Mouse (Mus musculus) G1E (cell line): ENCODE data around the gene Nr1h4. TPM values are rescaled to one million over a fixed set of nuclear protein-coding genes. Genes with fewer than 3 reads are reported as not detected.
A peak's percentile ranks its signal among the peaks of the same experiment; 100 is the strongest.

Source experiments
- ATAC-seq: 2 replicates; pipeline ENCODE4 v1.8.0; 2016; ENCODE audit warnings: mild to moderate bottlenecking; ENCODE audit not compliant: insufficient number of reproducible peaks, poor library complexity, low FRiP score, severe bottlenecking; ENCODE audit errors: extremely low read depth
- DNase-seq: peaks from one replicate; pipeline ENCODE4 v3.0.0; 2012; ENCODE audit warnings: low spot score
- H3K27me3 ChIP-seq: 2 replicates; pipeline ENCODE4 v1.6.1; 2012; ENCODE audit warnings: mild to moderate bottlenecking, low read length, inconsistent platforms; ENCODE audit not compliant: insufficient read depth
- H3K36me3 ChIP-seq: replicated peaks from 2 replicates; pipeline ENCODE3; 2012; ENCODE audit warnings: mild to moderate bottlenecking, inconsistent platforms
- H3K4me1 ChIP-seq: 2 replicates; pipeline ENCODE4 v1.6.1; 2012; ENCODE audit warnings: low read depth, low read length, inconsistent platforms, mixed read lengths; ENCODE audit not compliant: insufficient read depth
- H3K4me3 ChIP-seq: 2 replicates; pipeline ENCODE4 v1.5.1; 2012; ENCODE audit warnings: low read depth, mild to moderate bottlenecking, inconsistent platforms, low read length, moderate library complexity, mixed read lengths
- H3K9me3 ChIP-seq: replicated peaks from 2 replicates; pipeline ENCODE4 v1.6.1; 2012; ENCODE audit warnings: inconsistent platforms
- CTCF ChIP-seq: IDR thresholded peaks from 2 replicates; pipeline ENCODE4 v1.5.1; 2012; ENCODE audit warnings: low read depth, low read length, inconsistent platforms, mixed read lengths
- GATA1 ChIP-seq: IDR thresholded peaks from 2 replicates; pipeline ENCODE4 v1.6.1; 2012; ENCODE audit warnings: borderline replicate concordance, low read length, inconsistent platforms, mixed read lengths
- GATA2 ChIP-seq: IDR thresholded peaks from 2 replicates; pipeline ENCODE4 v1.6.1; 2012; ENCODE audit warnings: low read depth, low read length, inconsistent platforms, borderline replicate concordance
- POLR2AphosphoS5 ChIP-seq: IDR thresholded peaks from 2 replicates; pipeline ENCODE4 v1.6.1; 2012; ENCODE audit warnings: low read depth, low read length, inconsistent platforms; ENCODE audit not compliant: insufficient replicate concordance
- TAL1 ChIP-seq: conservative IDR thresholded peaks from 2 replicates; pipeline ENCODE4 v1.6.1; 2012; ENCODE audit warnings: low read depth, low read length, inconsistent platforms, mixed read lengths
- polyA plus RNA-seq: library from polyadenylated mRNA; stranded (reverse); fragments of >175 nt; gene quantifications from 2 replicates; pipeline ENCODE4 v1.2.3, GENCODE M21; 2012
- total RNA-seq, 2 experiments: library from RNA; stranded (forward) in 1 of 2; stranded (reverse) in 1 of 2; fragments of 200-1000 nt in 1 of 2; fragments of >200 nt in 1 of 2; fragmentation: Nextera tagmentation in 1 of 2; gene quantifications; 2 replicates each; pipeline ENCODE4 v1.2.3; 2014 to 2017

The Nr1h4 gene
- total and polyA plus RNA-seq, 3 experiments, result not detected

GRCm38 (mm10) chr10:89478766-89479165, 54.6 kb downstream of the Nr1h4 start:
- ATAC-seq, result no peak
- no peaks in the 10 kb centered on the region for H3K9me3 ChIP-seq
- H3K4me1 ChIP-seq, result no peaks in the 10 kb centered on the region
- no peak for DNase-seq
- TF ChIP-seq GATA1 (no peak), POLR2AphosphoS5 (no peak), GATA2 (no peak), TAL1 (no peak), CTCF (no peak)
- no peak overlapping the region for H3K4me3 ChIP-seq
- H3K27me3 ChIP-seq, result no peaks in the 10 kb centered on the region
- no peaks in the 10 kb centered on the region for H3K36me3 ChIP-seq

GRCm38 (mm10) chr10:89470596-89471353, 62.6 kb downstream of the Nr1h4 start:
- Histone ChIP-seq H3K36me3 (no peaks in the 10 kb centered on the region), H3K4me1 (no peaks in the 10 kb centered on the region), H3K9me3 (0 out of 2 replicates have a peak, but pooled peaks cover 2% of the 10 kb centered on the region), H3K4me3 (no peak overlapping the region), H3K27me3 (no peaks in the 10 kb centered on the region)
- ATAC-seq (no peak), DNase-seq (no peak)
- TF ChIP-seq GATA1, result no peak
- no peak for TF ChIP-seq CTCF
- no peak for TF ChIP-seq POLR2AphosphoS5
- TF ChIP-seq TAL1, result no peak
- TF ChIP-seq GATA2, result no peak

- TF ChIP-seq GATA1 (no peak), CTCF (no peak), TAL1 (no peak), POLR2AphosphoS5 (no peak), GATA2 (no peak)
- ATAC-seq, result no peak
- H3K36me3 ChIP-seq, result no peaks in the 10 kb centered on the region
- no peak overlapping the region for H3K4me3 ChIP-seq
- DNase-seq, result no peak
- no peaks in the 10 kb centered on the region for H3K4me1 ChIP-seq
- H3K27me3 ChIP-seq, result no peaks in the 10 kb centered on the region
- 0 out of 2 replicates have a peak, but pooled peaks cover under 1% of the 10 kb centered on the region for H3K9me3 ChIP-seq
Observed at GRCm38 (mm10) chr10:89464760-89465405, 68.5 kb downstream of the Nr1h4 start.

- H3K4me3 ChIP-seq, result no peak overlapping the region
- no peaks in the 10 kb centered on the region for H3K36me3 ChIP-seq
- no peak for ATAC-seq
- no peaks in the 10 kb centered on the region for H3K27me3 ChIP-seq
- no peak for TF ChIP-seq CTCF
- no peak for TF ChIP-seq POLR2AphosphoS5
- TF ChIP-seq GATA1, result no peak
- TF ChIP-seq TAL1, result no peak
- no peak for TF ChIP-seq GATA2
- no peak for DNase-seq
- H3K9me3 ChIP-seq, result no peaks in the 10 kb centered on the region
- H3K4me1 ChIP-seq, result no peaks in the 10 kb centered on the region
Observed at GRCm38 (mm10) chr10:89462890-89463289, 70.5 kb downstream of the Nr1h4 start.

GRCm38 (mm10) chr10:89461856-89462507, 71.4 kb downstream of the Nr1h4 start:
- ATAC-seq (peak; percentile 45; the same call in 1 of the 2 replicates), DNase-seq (peak; percentile 14)
- Histone ChIP-seq H3K27me3 (no peaks in the 10 kb centered on the region), H3K4me3 (no peak overlapping the region), H3K4me1 (no peaks in the 10 kb centered on the region), H3K9me3 (no peaks in the 10 kb centered on the region), H3K36me3 (no peaks in the 10 kb centered on the region)
- TF ChIP-seq POLR2AphosphoS5 (no peak), CTCF (peak; percentile 20; the same call in 1 of the 2 replicates)

GRCm38 (mm10) chr10:89460972-89461371, 72.4 kb downstream of the Nr1h4 start:
- Histone ChIP-seq H3K36me3 (no peaks in the 10 kb centered on the region), H3K4me1 (no peaks in the 10 kb centered on the region), H3K9me3 (no peaks in the 10 kb centered on the region), H3K27me3 (no peaks in the 10 kb centered on the region), H3K4me3 (no peak overlapping the region)
- no peak for ATAC-seq
- DNase-seq, result no peak
- no peak for TF ChIP-seq TAL1
- no peak for TF ChIP-seq GATA1
- no peak for TF ChIP-seq CTCF
- TF ChIP-seq GATA2, result no peak
- no peak for TF ChIP-seq POLR2AphosphoS5
